Mouse (Mus musculus) c-Kit-positive CD71-positive TER-119-negative erythroid progenitor cells, embryonic 14.5 days (primary cell): ENCODE data around the gene Stom.

Experiments
- DNase-seq: peaks from one replicate; pipeline ENCODE4 v3.0.0-alpha.2; 2013; ENCODE audit warnings: low read depth

The Stom gene

GRCm38 (mm10) chr2:35272881-35273280 is 63.9 kb downstream of the Stom start:
- DNase-seq = no peak

DNA sequence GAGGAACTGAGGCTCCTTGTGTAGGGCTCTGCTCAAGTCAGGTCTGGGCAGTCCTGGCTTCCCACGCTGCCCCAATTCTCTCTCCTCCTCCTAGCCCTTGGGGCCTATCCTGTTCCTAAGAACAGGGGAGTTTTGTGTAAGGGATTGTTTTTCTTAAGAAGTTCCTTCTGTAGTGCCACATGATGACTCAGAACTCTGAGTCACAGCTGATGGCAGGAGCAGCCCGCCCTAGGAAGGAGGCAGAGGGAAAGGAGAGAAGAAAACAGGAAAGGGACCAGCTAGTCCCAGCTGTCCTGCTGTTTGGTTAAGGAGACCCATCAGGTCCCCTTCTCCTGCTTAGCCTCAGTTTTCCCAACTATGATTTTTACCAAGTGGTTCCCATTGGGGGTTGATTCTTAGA is 65.0 kb downstream of the Stom start:
- no peak for DNase-seq

- peak; percentile 34 for DNase-seq
Measured at GRCm38 (mm10) chr2:35270531-35270984, 66.2 kb downstream of the Stom start.

GRCm38 (mm10) chr2:35269716-35270260 is 67.0 kb downstream of the Stom start:
- no peak for DNase-seq

- no peak for DNase-seq
Measured at GRCm38 (mm10) chr2:35269136-35269535, 67.6 kb downstream of the Stom start.

DNA sequence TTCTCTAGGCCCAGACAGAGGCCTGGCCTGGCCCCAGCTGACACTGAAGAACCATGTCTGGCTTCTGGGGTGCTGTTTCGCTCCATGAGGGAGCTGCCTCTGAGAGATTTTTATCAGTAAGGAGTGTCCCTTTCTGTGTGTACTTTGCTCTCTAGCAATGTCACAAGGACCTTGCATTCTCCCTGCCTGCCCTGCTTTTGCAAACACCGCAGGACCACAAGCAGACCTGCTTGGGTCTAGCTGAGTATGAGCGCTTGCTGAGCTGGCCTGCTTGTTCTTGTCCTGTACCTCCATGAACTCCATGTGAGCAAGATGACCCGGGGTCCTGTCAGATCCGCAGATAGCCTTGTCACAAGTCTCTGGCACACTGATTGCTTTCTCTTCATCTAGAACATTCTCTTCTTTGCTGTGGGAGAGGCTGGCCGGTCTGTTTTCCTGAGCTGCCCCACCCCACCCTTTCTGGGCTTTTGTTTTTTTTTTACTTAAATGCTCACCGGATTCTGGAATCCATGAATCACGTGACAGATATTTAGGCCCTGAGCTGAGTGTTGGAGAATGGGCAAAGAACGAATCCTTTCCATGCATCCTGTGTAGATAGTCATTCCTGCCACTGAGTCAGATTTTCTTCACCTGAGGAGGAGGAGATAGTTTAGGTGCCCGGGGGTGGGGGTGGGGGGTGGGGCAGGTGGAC is 68.8 kb downstream of the Stom start:
- DNase-seq = no peak

- DNase-seq = no peak
Measured at GRCm38 (mm10) chr2:35267156-35267875, 69.5 kb downstream of the Stom start.

- DNase-seq = no peak
Measured at GRCm38 (mm10) chr2:35266251-35266905, 70.4 kb downstream of the Stom start.

GRCm38 (mm10) chr2:35265775-35266174 is 71.0 kb downstream of the Stom start:
- DNase-seq = no peak

- no peak for DNase-seq
Measured at GRCm38 (mm10) chr2:35265296-35265695, 71.5 kb downstream of the Stom start.

- DNase-seq = no peak
Measured at GRCm38 (mm10) chr2:35264095-35264494, 72.7 kb downstream of the Stom start.
